Mouse (Mus musculus) retina, postnatal 1 day (tissue): ENCODE measurements at regions not wholly inside any gene's neighbourhood (a gene's known extent, or its start where the extent isn't known, plus 50 kb on each side); places are given as distances from the start of the nearest gene placed in this dataset.
"Not testable (repeated sequence)": the region's sequence is repeated elsewhere in the genome, so short reads cannot be mapped to it uniquely, and the experiment has no call there.

ENCODE experiments used
- DNase-seq: peaks from one replicate; pipeline ENCODE4 v3.0.0-alpha.2; 2012

- no peak for DNase-seq
Measured at GRCm38 (mm10) chr1:12574274-12574673, 1160.4 kb downstream of the A830018L16Rik start.

- peak; percentile 59 for DNase-seq
Measured at GRCm38 (mm10) chr1:12577027-12577703, 1163.3 kb downstream of the A830018L16Rik start.

GRCm38 (mm10) chr1:12577978-12578377, 1164.1 kb downstream of the A830018L16Rik start:
- DNase-seq, result no peak

- DNase-seq, result no peak
Measured at GRCm38 (mm10) chr1:12583012-12583411, 1169.1 kb downstream of the A830018L16Rik start.

- not testable (repeated sequence) for DNase-seq
Measured at GRCm38 (mm10) chr1:12586981-12587380, 1173.1 kb downstream of the A830018L16Rik start.

- no peak for DNase-seq
Measured at GRCm38 (mm10) chr1:12612102-12612501, 1198.2 kb downstream of the A830018L16Rik start.

- no peak for DNase-seq
Measured at GRCm38 (mm10) chr1:12615303-12615702, 1201.4 kb downstream of the A830018L16Rik start.

GRCm38 (mm10) chr1:12615733-12616481, 1202.0 kb downstream of the A830018L16Rik start:
- DNase-seq, result no peak

- DNase-seq, result no peak
Measured at GRCm38 (mm10) chr1:12619981-12620380, 1206.1 kb downstream of the A830018L16Rik start.

- DNase-seq, result no peak
Measured at GRCm38 (mm10) chr1:12620825-12621224, 1206.9 kb downstream of the A830018L16Rik start.

GRCm38 (mm10) chr1:12623158-12623557, 1209.3 kb downstream of the A830018L16Rik start:
- DNase-seq, result no peak

- no peak for DNase-seq
Measured at GRCm38 (mm10) chr1:12633049-12633448, 1219.1 kb downstream of the A830018L16Rik start.

GRCm38 (mm10) chr1:12636326-12637147, 1222.6 kb downstream of the A830018L16Rik start:
- peak; percentile 6 for DNase-seq

GRCm38 (mm10) chr1:12640983-12641382, 1227.1 kb downstream of the A830018L16Rik start:
- DNase-seq, result no peak
